Mouse (Mus musculus): Measurements from ENCODE around the gene Pde10a. TPM values are rescaled to one million over a fixed set of nuclear protein-coding genes. Genes with fewer than 3 reads are reported as not detected.

The Pde10a gene
- polyA plus RNA-seq (2012; rRNA removed): 21.7 and 25.7 TPM in 2 replicates

GRCm38 (mm10) chr17:8525225-8525721 is at the start of gene Pde10a:
Gene Pde10a, plus strand, starts transcription at chr17:8525372.

GRCm38 (mm10) chr17:8566850-8567249 is 41.7 kb downstream of the Pde10a start, which contains the start of gene Gm17087:
Gene Gm17087, minus strand, starts transcription at chr17:8566950.

GRCm38 (mm10) chr17:8988119-8988807 is 463.1 kb downstream of the Pde10a start, which contains the start of gene 1700010I14Rik:
Gene 1700010I14Rik, plus strand, starts transcription at chr17:8988333.

Other genes starting within 250 kb of the Pde10a start
- gene Mpc1, start 242.5 kb upstream of the Pde10a start, polyA plus RNA-seq (2012; rRNA removed): 132 and 149 TPM in 2 replicates
- gene Sft2d1, start 214.3 kb upstream of the Pde10a start, polyA plus RNA-seq (2012; rRNA removed): 163 and 174 TPM in 2 replicates
- gene Prr18, start 187.9 kb upstream of the Pde10a start, polyA plus RNA-seq (2012; rRNA removed): 19.2 and 20.3 TPM in 2 replicates
- gene T2, start 169.4 kb upstream of the Pde10a start, polyA plus RNA-seq (2012; rRNA removed): 1.00 and 1.2 TPM in 2 replicates
- gene T, start 90.9 kb upstream of the Pde10a start, polyA plus RNA-seq (2012; rRNA removed): 1.7 and 2.2 TPM in 2 replicates
- not detected in 2 replicates for gene Gm17087, start 41.6 kb downstream of the Pde10a start, polyA plus RNA-seq (2012; rRNA removed)